Mouse (Mus musculus) bone marrow macrophage, adult 2 months (primary cell): Measurements from ENCODE around the gene Robo3. TPM values are rescaled to one million over a fixed set of nuclear protein-coding genes. Genes with fewer than 3 reads are reported as not detected.

ENCODE experiments used
- H3K27ac ChIP-seq: 2 replicates; pipeline ENCODE4 v1.5.1; 2012; ENCODE audit warnings: low read depth, low read length; ENCODE audit not compliant: insufficient read depth
- H3K4me1 ChIP-seq: 2 replicates; pipeline ENCODE4 v1.6.1; 2012; ENCODE audit warnings: low read length; ENCODE audit not compliant: control insufficient read depth, insufficient read depth
- H3K4me3 ChIP-seq: 2 replicates; pipeline ENCODE4 v1.5.1; 2012; ENCODE audit warnings: mild to moderate bottlenecking, low read length, moderate library complexity; ENCODE audit not compliant: insufficient read depth
- CTCF ChIP-seq: IDR thresholded peaks from 2 replicates; pipeline ENCODE4 v1.5.1; 2012; ENCODE audit warnings: low read depth, mild to moderate bottlenecking, low read length, moderate library complexity
- POLR2A ChIP-seq: IDR thresholded peaks from 2 replicates; pipeline ENCODE4 v1.6.1; 2012; ENCODE audit warnings: mild to moderate bottlenecking, low read depth, low read length, borderline replicate concordance
- polyA plus RNA-seq: library from polyadenylated mRNA; stranded (reverse); fragments of >200 nt; gene quantifications from 2 replicates; pipeline ENCODE4 v1.2.4, GENCODE M21; 2012; ENCODE audit not compliant: missing spikeins, insufficient read depth, insufficient read length

The Robo3 gene
- polyA plus RNA-seq, 1 experiment: not detected

DNA sequence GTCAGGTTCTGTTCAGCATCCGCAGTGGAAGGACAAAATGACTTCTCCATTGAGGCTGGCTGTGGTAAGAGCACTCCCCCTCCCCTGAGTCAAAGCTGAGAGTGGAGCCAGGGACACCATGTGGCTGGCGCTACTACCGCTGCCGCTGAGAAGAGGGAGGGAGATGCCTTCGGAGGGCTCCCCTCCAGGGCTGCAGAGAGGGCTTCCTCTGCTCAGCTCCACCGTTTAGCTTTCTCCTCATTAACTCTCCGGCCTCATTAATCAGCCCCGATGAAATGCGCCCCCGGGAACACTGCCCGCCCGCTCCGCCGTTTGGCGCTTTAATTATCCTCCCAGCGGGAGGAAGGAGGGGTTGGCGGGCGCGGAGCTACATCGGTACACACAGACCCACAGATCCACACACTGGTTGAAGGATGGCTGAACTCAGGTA is 23.4 kb upstream of the Robo3 start:
- Histone ChIP-seq H3K4me1 (no peaks in the 10 kb centered on the region), H3K4me3 (no peak overlapping the region), H3K27ac (no peak overlapping the region)
- TF ChIP-seq CTCF (no peak), POLR2A (no peak)

DNA sequence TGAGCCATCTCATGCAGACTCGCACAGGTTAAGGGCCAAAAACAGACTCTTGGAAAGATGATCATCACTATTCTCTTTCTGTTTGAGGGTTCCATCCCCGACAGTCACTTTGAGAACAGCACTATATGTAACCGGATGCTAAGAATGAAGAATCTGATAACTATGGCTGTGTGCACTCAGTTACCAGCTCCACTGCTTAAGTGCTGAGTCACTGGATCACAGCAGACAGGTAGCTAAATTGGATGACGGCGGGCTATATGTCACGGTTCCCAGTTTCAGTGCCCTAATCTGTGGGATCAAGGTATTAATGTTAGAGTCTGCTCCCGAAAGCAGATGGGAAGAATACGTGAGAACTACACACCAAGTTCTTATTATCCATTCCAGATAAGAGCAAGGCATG is 22.8 kb upstream of the Robo3 start:
- Histone ChIP-seq H3K4me1 (no peaks in the 10 kb centered on the region), H3K4me3 (no peak overlapping the region), H3K27ac (no peak overlapping the region)
- TF ChIP-seq CTCF (no peak), POLR2A (no peak)

GRCm38 (mm10) chr9:37454991-37455390 is 21.9 kb upstream of the Robo3 start:
- Histone ChIP-seq H3K27ac (no peak overlapping the region), H3K4me1 (no peaks in the 10 kb centered on the region), H3K4me3 (no peak overlapping the region)
- no peak for TF ChIP-seq POLR2A
- TF ChIP-seq CTCF: no peak

DNA sequence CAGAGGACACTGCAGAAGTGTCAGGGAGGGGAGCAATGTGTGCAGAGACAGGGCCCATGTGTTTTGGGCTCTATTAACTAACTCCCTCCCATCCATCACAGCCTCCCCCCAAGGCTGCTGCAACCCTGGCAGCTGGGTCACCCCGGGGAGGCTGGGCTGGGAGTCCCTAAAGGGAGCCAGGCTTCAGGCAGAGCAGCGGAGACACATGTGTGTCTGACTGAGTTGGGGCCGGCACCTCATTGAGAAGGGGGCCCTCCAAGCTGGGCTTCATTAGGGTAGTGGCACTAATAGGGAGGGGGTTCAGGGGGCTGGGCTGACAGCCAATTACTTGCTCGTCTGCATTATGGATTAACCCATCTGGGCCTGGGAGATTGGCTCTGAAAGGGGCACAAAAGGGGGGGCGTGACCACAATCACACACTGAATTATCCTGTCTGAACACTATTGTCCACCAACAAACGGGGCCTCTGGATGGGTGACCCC is 21.0 kb upstream of the Robo3 start:
- Histone ChIP-seq H3K4me3 (no peak overlapping the region), H3K4me1 (no peaks in the 10 kb centered on the region), H3K27ac (no peak overlapping the region)
- TF ChIP-seq CTCF (no peak), POLR2A (no peak)

- no peak for TF ChIP-seq POLR2A
- no peak for TF ChIP-seq CTCF
Observed at GRCm38 (mm10) chr9:37453328-37453727, 20.3 kb upstream of the Robo3 start.

GRCm38 (mm10) chr9:37452401-37452800 is 19.4 kb upstream of the Robo3 start:
- TF ChIP-seq POLR2A (no peak), CTCF (no peak)
- H3K4me3 ChIP-seq: no peak overlapping the region
- H3K27ac ChIP-seq: no peak overlapping the region

More at GRCm38 (mm10) chr9:37453328-37453727, 20.3 kb upstream of the Robo3 start:
- Histone ChIP-seq H3K4me1 (no peaks in the 10 kb centered on the region), H3K27ac (no peak overlapping the region), H3K4me3 (no peak overlapping the region)

DNA sequence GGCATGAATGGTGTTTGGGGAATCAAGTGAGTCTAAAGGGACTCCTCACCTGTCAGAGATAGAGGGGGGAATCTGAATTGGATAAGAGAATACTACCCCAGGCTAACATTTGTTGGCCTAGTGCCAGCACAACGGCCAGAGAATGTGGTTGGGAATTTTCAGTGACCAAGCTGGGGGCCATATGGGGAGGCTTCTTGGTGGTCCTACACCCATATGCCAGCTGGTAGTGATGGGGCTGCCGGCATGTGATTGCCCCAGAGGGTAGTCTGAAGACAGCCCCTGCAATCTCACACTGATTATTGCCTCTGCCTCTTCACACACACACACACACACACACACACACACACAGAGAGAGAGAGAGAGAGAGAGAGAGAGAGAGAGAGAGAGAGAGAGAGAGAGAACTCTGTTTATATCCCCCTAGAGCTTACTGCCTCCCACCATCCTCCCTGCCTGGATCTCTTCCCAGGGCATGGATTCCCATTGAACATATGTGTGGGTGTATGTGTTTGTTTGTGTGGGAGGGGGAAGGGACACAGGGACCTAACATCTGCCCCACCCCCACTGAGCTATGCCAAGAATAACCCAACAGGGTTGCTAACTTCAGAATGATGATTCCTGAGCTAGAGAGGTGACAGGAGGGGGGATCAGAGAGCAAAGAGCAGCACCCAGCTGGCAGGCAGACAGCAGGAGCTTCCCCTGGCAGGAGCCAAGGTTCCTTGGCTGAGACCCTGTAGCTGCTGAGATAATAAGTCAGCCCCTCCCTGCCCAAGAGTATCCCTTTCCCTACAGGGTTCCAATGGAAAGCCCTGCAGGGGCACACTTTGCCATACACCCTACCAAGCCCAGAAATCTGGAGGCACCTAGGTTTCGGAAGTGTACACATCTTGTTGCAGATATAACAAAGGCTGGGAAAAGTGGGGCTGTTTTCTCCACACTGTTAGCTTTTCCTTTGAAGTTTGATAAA is 5.0 kb upstream of the Robo3 start:
- TF ChIP-seq CTCF (no peak), POLR2A (no peak)
- Histone ChIP-seq H3K4me3 (no peak overlapping the region), H3K27ac (no peak overlapping the region), H3K4me1 (peaks cover 2% of the 10 kb centered on the region; the same call in 1 of the 2 replicates)

More at GRCm38 (mm10) chr9:37452401-37452800, 19.4 kb upstream of the Robo3 start:
- H3K4me1 ChIP-seq: no peaks in the 10 kb centered on the region

DNA sequence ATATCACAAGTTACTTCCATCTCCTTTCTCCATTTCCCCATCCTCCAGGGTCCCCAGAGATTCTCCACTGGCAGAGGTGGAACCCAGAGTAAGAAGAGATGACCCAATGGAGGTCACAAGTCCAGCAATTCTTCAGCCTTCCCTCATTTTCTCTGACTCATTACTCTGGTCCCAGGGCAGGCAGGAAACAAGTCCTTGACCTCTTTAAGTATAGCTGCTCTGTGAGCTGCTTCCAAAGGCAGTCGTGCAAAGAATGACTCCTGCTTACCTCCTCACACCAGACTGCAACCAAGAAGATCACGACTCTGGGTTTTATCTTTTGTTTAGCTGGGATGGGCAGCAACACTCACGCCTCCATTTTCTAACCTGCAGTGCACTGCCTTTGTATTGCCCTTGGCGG is 2.6 kb upstream of the Robo3 start:
- no peak overlapping the region for H3K27ac ChIP-seq
- TF ChIP-seq POLR2A: no peak
- TF ChIP-seq CTCF: no peak
- no peaks in the 10 kb centered on the region for H3K4me1 ChIP-seq
- H3K4me3 ChIP-seq: no peak overlapping the region

DNA sequence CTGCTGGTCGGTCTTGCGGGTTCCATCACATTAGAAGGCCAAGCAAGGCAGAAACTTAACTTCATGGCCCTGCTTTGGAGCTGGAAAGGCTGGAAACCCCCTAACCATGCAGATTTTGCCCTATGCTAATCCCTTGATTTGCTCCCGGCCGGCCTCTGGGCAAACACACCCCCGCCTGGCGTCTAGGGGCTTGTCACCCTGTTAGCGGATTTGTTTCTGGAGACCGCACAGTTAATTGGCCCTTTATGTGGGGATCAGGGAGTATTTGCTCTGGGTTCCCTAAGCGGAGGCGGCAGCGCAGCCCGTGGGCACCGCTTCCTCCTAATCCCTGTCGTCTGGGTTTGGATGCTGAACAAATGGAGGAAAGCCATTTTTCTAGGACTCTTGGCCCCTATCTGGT is 1.9 kb upstream of the Robo3 start:
- Histone ChIP-seq H3K4me3 (no peak overlapping the region), H3K27ac (no peak overlapping the region), H3K4me1 (no peaks in the 10 kb centered on the region)
- no peak for TF ChIP-seq CTCF
- no peak for TF ChIP-seq POLR2A
